Mouse (Mus musculus) limb, embryonic 14.5 days (tissue): ENCODE results near the gene Zfp949. TPM values are rescaled to one million over a fixed set of nuclear protein-coding genes. Genes with fewer than 3 reads are reported as not detected.

Experiments
- ATAC-seq: fragments of 200-750 bp; cut with Nextera tagmentation; 2 replicates; pipeline ENCODE4 v1.8.0; 2017; ENCODE audit warnings: low read depth, moderate number of reproducible peaks, moderate TSS enrichment; ENCODE audit not compliant: low FRiP score
- DNase-seq: peaks from one replicate; pipeline ENCODE4 v3.0.0-alpha.2; 2015; ENCODE audit warnings: low spot score
- H3K27ac ChIP-seq: fragments of 300-500 bp; sonication (generic); replicated peaks from 2 replicates; pipeline ENCODE4 v1.5.1; 2014; ENCODE audit warnings: low read depth, mild to moderate bottlenecking, low read length, moderate library complexity, mixed read lengths
- H3K27me3 ChIP-seq: fragments of 300-500 bp; sonication (generic); 2 replicates; pipeline ENCODE4 v1.6.1; 2014; ENCODE audit warnings: low read length, mixed read lengths; ENCODE audit not compliant: control insufficient read depth, insufficient read depth
- H3K36me3 ChIP-seq: fragments of 300-500 bp; sonication (generic); 2 replicates; pipeline ENCODE4 v1.6.1; 2014; ENCODE audit warnings: mild to moderate bottlenecking, low read length, moderate library complexity, mixed read lengths; ENCODE audit not compliant: control insufficient read depth, insufficient read depth
- H3K4me1 ChIP-seq: fragments of 300-500 bp; sonication (generic); 2 replicates; pipeline ENCODE4 v1.6.1; 2014; ENCODE audit warnings: antibody characterized with exemption, low read length, mixed read lengths; ENCODE audit not compliant: control insufficient read depth, insufficient read depth
- H3K4me2 ChIP-seq: fragments of 300-500 bp; sonication (generic); replicated peaks from 2 replicates; pipeline ENCODE4 v1.6.1; 2014; ENCODE audit warnings: low read depth, mild to moderate bottlenecking, low read length, moderate library complexity; ENCODE audit not compliant: severe bottlenecking
- H3K4me3 ChIP-seq: fragments of 300-500 bp; sonication (generic); replicated peaks from 2 replicates; pipeline ENCODE4 v1.5.1; 2014; ENCODE audit warnings: low read length
- H3K9ac ChIP-seq: fragments of 300-500 bp; sonication (generic); 2 replicates; pipeline ENCODE4 v1.6.1; 2014; ENCODE audit warnings: mild to moderate bottlenecking, low read depth, low read length, moderate library complexity; ENCODE audit not compliant: severe bottlenecking
- H3K9me3 ChIP-seq: fragments of 300-500 bp; sonication (generic); 2 replicates; pipeline ENCODE4 v1.6.1; 2016; ENCODE audit warnings: low read length; ENCODE audit not compliant: control insufficient read depth
- POLR2A ChIP-seq: fragments of 200-500 bp; IDR thresholded peaks from 2 replicates; pipeline ENCODE4 v1.8.0; 2012; ENCODE audit warnings: inconsistent platforms, mild to moderate bottlenecking, moderate library complexity, borderline replicate concordance; ENCODE audit not compliant: insufficient read depth, insufficient read length; ENCODE audit errors: extremely low read depth
- WGBS: fragments of 180-500 bp; shearing (Covaris S2); extraction: QIAGEN DNeasy Blood & Tissue Kit; methylation state at CpG from one replicate; pipeline ENCODE4 v1.1.7; 2014; 5-methylcytosine and 5-hydroxymethylcytosine counted together
- polyA plus RNA-seq, 2 experiments: library from polyadenylated mRNA; depleted of rRNA in 1 of 2; stranded (reverse) in 1 of 2; unstranded in 1 of 2; fragments of >200 nt; fragmentation: Nextera tagmentation in 1 of 2; extraction: Ambion mirVana in 1 of 2; gene quantifications; 2 replicates each; pipeline versions ENCODE4 v1.2.1 to v1.2.3; 2012 to 2014

Gene Zfp949
- polyA plus RNA-seq (2012; rRNA removed), result 8.2 TPM in 2 replicates
- polyA plus RNA-seq (2014; fragmentation: Nextera tagmentation; extraction: Ambion mirVana), result 10.1 and 12.4 TPM in 2 replicates

DNA sequence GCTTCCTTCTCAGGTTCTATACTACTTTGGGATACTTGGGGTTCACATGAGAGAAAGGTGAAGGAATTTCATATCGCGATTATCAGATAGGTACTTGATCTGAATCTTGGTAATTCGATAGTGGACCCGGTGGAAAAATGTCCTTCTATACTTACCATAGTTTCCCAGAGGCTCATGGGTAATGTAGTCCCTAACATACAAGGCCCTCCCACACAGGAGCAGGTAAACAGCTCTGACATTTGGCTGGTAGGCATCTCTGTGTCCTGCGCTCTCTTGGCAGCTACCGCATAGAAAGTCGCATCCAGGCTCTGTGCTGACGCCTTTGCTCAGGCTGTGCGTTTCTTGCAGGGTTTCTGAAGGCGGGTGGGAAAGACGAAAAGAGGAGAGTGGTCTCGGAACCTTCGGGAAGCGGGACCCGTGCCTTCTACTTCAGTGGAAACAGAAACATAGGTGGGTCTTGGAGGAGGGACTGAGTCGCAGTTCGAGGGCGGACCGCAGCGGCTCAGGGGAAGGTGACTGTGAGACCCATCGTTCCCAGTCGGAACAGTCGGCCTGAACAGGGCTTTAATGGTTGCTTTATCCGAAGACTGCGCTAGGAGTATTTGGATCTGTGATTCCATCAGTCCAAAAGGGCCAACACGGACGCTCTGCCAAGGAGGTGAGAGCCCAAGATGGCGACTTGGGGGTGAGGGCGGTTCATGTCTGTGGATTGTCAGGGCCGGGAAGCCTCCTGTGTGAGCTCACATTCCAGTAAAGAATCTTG lies at the start of gene Zfp949:
Zfp949 (plus strand) TSS at position 170 of the 763 bp plus-strand sequence.
- peak within 1 kb of the TSS; percentile 71 for H3K4me3 ChIP-seq
- ATAC-seq (peak; percentile 89), DNase-seq (peak; percentile 94)
- 0% methylated on average over 30 of the region's 30 CpGs for WGBS
- TF ChIP-seq POLR2A, result peak; percentile 46; the same call in 1 of the 2 replicates
- H3K36me3 ChIP-seq, result peaks cover 17% of the 10 kb centered on the region; the same call in 1 of the 2 replicates
- no peaks in the 10 kb centered on the region for H3K9me3 ChIP-seq
- peak within 1 kb of the TSS; percentile 85 for H3K27ac ChIP-seq
- H3K27me3 ChIP-seq, result no peaks in the 10 kb centered on the region
- peak within 1 kb of the TSS; percentile 67 for H3K9ac ChIP-seq
- H3K4me1 ChIP-seq, result peaks cover 15% of the 10 kb centered on the region
- H3K4me2 ChIP-seq, result peak within 1 kb of the TSS; percentile 58

DNA sequence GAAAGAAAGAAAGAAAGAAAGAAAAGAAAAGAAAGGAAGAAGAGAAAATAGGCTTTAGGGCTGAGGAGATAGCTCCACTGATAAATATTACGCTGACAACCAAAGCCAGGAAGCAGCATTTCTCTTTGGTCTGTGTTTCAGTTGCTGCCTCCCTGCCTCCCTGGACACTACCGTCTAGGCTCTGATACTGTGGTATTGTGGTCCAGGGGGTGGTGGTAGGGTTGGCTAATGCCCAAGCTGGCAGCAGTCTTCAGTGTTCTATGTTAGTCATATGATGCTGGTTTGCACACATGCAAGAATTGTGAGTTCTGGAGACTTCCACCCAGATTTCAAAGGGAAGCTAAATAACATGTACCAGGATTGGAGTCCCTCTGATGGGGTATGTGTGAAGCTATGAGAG lies 47.7 kb upstream of the Zfp949 start:
- no peak for ATAC-seq
- no peaks in the 10 kb centered on the region for H3K9me3 ChIP-seq

DNA sequence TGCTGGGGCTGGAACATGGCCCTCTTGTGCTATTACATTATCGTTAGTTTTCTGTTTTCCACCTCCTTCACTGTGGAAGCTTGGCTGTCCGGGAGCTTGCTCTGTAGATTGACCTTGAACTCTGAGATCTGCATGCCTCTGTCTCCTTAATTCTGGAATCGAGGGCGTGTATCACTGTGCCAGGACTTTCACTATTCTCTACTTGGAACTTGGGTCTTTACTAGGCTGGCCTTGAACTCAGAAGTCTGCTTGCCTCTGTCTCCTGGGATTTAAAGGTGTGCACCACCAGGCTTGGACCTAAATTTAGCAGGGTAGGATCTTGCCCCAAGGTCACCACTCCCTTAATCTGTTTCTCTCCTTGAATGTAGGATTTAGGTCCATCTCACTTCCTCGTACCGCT lies 46.0 kb upstream of the Zfp949 start:
- Histone ChIP-seq H3K4me3 (no peak overlapping the region), H3K27me3 (no peaks in the 10 kb centered on the region), H3K4me1 (no peaks in the 10 kb centered on the region), H3K9me3 (no peaks in the 10 kb centered on the region), H3K9ac (no peak overlapping the region), H3K4me2 (no peak overlapping the region), H3K27ac (no peak overlapping the region), H3K36me3 (no peaks in the 10 kb centered on the region)
- ATAC-seq (no peak), DNase-seq (no peak)
- 90% methylated on average over 6 of the region's 6 CpGs for WGBS
- no peak for TF ChIP-seq POLR2A

More for the DNA sequence above, 47.7 kb upstream of the Zfp949 start:
- no peak for TF ChIP-seq POLR2A
- Histone ChIP-seq H3K4me3 (no peak overlapping the region), H3K9ac (no peak overlapping the region), H3K27me3 (no peaks in the 10 kb centered on the region), H3K36me3 (no peaks in the 10 kb centered on the region), H3K4me1 (no peaks in the 10 kb centered on the region), H3K27ac (no peak overlapping the region), H3K4me2 (no peak overlapping the region)
- WGBS, result 88% methylated on average over 2 of the region's 2 CpGs
- no peak for DNase-seq

DNA sequence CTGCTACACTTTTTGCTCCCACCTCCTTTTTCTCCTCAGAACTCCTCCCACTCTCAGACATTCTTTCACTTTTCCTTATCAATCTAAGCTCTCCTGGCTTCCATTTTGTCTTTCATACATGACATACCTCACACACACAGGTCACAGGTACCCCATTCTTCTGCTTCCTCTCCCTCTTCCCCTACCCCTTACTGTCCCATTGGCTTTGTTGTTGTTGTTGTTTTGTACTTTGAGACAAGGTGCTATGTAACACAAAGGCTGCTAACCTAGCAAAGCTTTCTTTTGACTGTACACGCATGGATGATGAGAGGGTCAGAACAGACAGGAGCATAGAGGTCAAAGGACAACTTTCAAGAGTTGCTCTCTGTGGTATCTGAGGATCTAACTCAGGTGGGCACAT lies 32.3 kb upstream of the Zfp949 start:
- Histone ChIP-seq H3K4me2 (no peak overlapping the region), H3K4me1 (peaks cover 1% of the 10 kb centered on the region; the same call in 1 of the 2 replicates), H3K9ac (no peak overlapping the region), H3K9me3 (no peaks in the 10 kb centered on the region), H3K27me3 (no peaks in the 10 kb centered on the region), H3K4me3 (no peak overlapping the region), H3K27ac (no peak overlapping the region), H3K36me3 (peaks cover 4% of the 10 kb centered on the region)
- TF ChIP-seq POLR2A, result no peak
- DNase-seq, result no peak
- no peak for ATAC-seq
- WGBS, result 82% methylated on average over 1 of the region's 1 CpGs

DNA sequence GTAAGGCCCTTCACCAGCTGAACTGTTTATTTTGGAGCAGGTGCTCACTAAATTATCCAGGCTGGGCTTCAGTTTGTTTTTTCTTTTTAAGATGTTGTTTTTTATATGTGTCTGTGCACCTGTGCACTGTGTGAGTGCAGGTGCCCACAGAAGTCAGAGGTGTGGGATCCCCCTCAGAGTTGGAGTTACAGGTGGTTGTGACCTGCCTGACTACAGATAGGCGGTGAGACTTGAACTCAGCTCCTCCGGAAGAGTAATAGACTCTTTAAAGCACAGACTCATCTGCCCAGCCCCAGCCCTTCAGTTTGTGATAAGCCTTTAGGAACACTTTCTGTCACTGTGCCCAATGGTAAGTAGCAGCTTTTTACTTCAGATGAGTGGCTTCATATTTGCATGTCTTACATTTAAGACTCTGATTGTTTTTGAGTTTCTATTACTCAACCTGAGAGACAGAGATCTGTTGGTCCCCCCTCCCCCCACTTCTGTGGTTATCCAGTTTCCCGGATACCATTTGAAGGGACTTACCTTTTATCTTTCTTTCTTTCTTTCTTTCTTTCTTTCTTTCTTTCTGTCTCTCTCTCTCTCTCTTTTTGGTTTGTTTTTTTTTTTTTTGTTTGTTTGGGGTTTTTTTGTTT lies 31.3 kb upstream of the Zfp949 start:
- Histone ChIP-seq H3K9ac (no peak overlapping the region), H3K36me3 (peaks cover 13% of the 10 kb centered on the region), H3K27ac (no peak overlapping the region), H3K4me1 (peaks cover 8% of the 10 kb centered on the region), H3K4me2 (no peak overlapping the region), H3K27me3 (no peaks in the 10 kb centered on the region), H3K9me3 (no peaks in the 10 kb centered on the region), H3K4me3 (no peak overlapping the region)
- no peak for ATAC-seq
- no peak for TF ChIP-seq POLR2A
- DNase-seq, result no peak
- 83% methylated on average over 3 of the region's 3 CpGs for WGBS
